Mouse (Mus musculus) lung, adult 2 months (tissue): ENCODE results near the gene Gm19426.

Experiments used
- CTCF ChIP-seq: fragments of 200-500 bp; IDR thresholded peaks from 2 replicates; pipeline ENCODE4 v1.5.1; 2011; ENCODE audit warnings: mild to moderate bottlenecking, low read length, control low read depth; ENCODE audit not compliant: insufficient read depth
- POLR2A ChIP-seq: fragments of 200-500 bp; IDR thresholded peaks from 2 replicates; pipeline ENCODE4 v1.6.1; 2011; ENCODE audit warnings: low read depth, mild to moderate bottlenecking, control low read depth, low read length, borderline replicate concordance; ENCODE audit errors: extremely low read depth

GRCm38 (mm10) chr2:84744126-84744525 is 671 bp upstream of the Gm19426 start:
- TF ChIP-seq CTCF (no peak), POLR2A (no peak)
